Mouse (Mus musculus): ENCODE results near the gene Mark3. TPM values are rescaled to one million over a fixed set of nuclear protein-coding genes. Genes with fewer than 3 reads are reported as not detected.

Gene Mark3
- total RNA-seq, 2 experiments from 2014 or later, result 77.5 to 79.9 TPM

- peak; percentile 55 for DNase-seq
These were observed 103.1 kb downstream of the Mark3 start for GRCm38 (mm10) chr12:111677421-111677820.

- peak; percentile 94 for DNase-seq
These were observed 103.8 kb downstream of the Mark3 start, which contains the start of gene Trmt61a for GRCm38 (mm10) chr12:111677882-111678669. TSS of gene Trmt61a (plus strand) at chr12:111678105.

- peak; percentile 17 for DNase-seq
These were observed 104.3 kb downstream of the Mark3 start for GRCm38 (mm10) chr12:111678670-111678933.

GRCm38 (mm10) chr12:111678997-111679396 is 104.7 kb downstream of the Mark3 start:
- peak; percentile 5 for DNase-seq

GRCm38 (mm10) chr12:111680661-111681060 is 106.3 kb downstream of the Mark3 start:
- no peak for DNase-seq

GRCm38 (mm10) chr12:111681305-111681704 is 107.0 kb downstream of the Mark3 start:
- DNase-seq, result no peak

- peak; percentile 20 for DNase-seq
These were observed 107.7 kb downstream of the Mark3 start for GRCm38 (mm10) chr12:111682003-111682402.

GRCm38 (mm10) chr12:111682806-111683205 is 108.5 kb downstream of the Mark3 start:
- DNase-seq, result no peak

- DNase-seq, result no peak
These were observed 112.1 kb downstream of the Mark3 start for GRCm38 (mm10) chr12:111686390-111686789.

- DNase-seq, result peak; percentile 89
These were observed 113.2 kb downstream of the Mark3 start for GRCm38 (mm10) chr12:111687350-111688068.

- no peak for DNase-seq
These were observed 113.7 kb downstream of the Mark3 start for GRCm38 (mm10) chr12:111688069-111688428.

GRCm38 (mm10) chr12:111689426-111689825 is 115.1 kb downstream of the Mark3 start:
- DNase-seq, result no peak

GRCm38 (mm10) chr12:111691346-111691872 is 117.1 kb downstream of the Mark3 start:
- no peak for DNase-seq

- DNase-seq, result no peak
These were observed 118.6 kb downstream of the Mark3 start for GRCm38 (mm10) chr12:111692899-111693298.

- no peak for DNase-seq
These were observed 119.3 kb downstream of the Mark3 start for GRCm38 (mm10) chr12:111693341-111694270.

GRCm38 (mm10) chr12:111694271-111694781 is 120.0 kb downstream of the Mark3 start:
- DNase-seq, result no peak

- no peak for DNase-seq
These were observed 120.8 kb downstream of the Mark3 start for GRCm38 (mm10) chr12:111694880-111695804.

- DNase-seq, result peak; percentile 82
These were observed 121.9 kb downstream of the Mark3 start for GRCm38 (mm10) chr12:111696239-111696638.

GRCm38 (mm10) chr12:111697708-111698107 is 123.4 kb downstream of the Mark3 start:
- no peak for DNase-seq

GRCm38 (mm10) chr12:111698346-111698913 is 124.1 kb downstream of the Mark3 start:
- DNase-seq, result no peak

- no peak for DNase-seq
These were observed 125.2 kb downstream of the Mark3 start for GRCm38 (mm10) chr12:111699542-111699941.

Data from heart, postnatal 4 days (tissue).